Mouse (Mus musculus): ENCODE results near the gene Oser1. TPM values are rescaled to one million over a fixed set of nuclear protein-coding genes. Genes with fewer than 3 reads are reported as not detected.
A peak's percentile ranks its signal among the peaks of the same experiment; 100 is the strongest.

Oser1 gene
- total and polyA plus RNA-seq, 3 experiments = 29.0 to 44.9 (median 38.1) TPM

DNA sequence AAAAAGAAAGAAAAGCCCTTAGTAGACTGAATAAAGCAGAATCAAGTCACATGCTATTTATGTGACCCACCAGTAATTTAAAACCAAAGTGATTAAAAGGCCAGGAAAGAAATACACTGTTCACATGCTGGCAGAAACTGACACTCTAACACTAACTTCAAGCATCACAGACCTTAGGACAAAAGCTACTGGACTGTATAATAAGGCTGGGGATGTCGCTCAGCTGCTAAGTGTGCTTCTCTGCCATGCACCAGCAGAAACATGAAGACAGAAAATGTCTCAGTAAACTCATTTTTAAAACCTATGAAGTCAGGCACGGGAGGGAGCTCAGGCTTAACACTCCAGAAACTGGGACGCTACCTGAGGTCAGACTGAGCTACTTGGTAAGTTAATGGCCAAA is 14.3 kb downstream of the Oser1 start:
- in situ Hi-C loops (cut with MboI; ENCODE audit: low pct_ligation_motif_present, low pct_unique_long_range_greater_than_20kb, low sequenced_read_pairs) = loop anchor here (10.0 kb wide), 1 partner anchor 315 kb away; no protein-coding TSS in a partner anchor
- DNase-seq (ENCODE audit: extremely low read depth) = no peak
- Histone ChIP-seq H3K9ac (ENCODE audit: insufficient read depth, low read depth) (no peak overlapping the region), H3K4me3 (replicated peaks in 1 of 3; ENCODE audit: low read depth in 2 of 3, low read length in 2 of 3, poor library complexity in 1 of 3) (no peak overlapping the region), H3K79me2 (replicated peaks; ENCODE audit: control insufficient read depth, extremely low read depth, insufficient read depth, poor library complexity, severe bottlenecking) (peaks cover 5% of the 10 kb centered on the region; the same call in 1 of the 2 replicates), H3K9me3 (replicated peaks; ENCODE audit: low read length) (no peaks in the 10 kb centered on the region), H3K27ac (ENCODE audit: insufficient read depth, low read depth) (no peak overlapping the region), H3K4me1 (ENCODE audit: control insufficient read depth in 1 of 2, insufficient read depth in 2 of 2) (peaks cover 0 to 12% of the 10 kb centered on the region in 2 experiments; a peak in 2 of 4 replicates), H3K36me3 (replicated peaks in 1 of 2; ENCODE audit: control insufficient read depth in 1 of 2, insufficient read depth in 1 of 2, low read length in 1 of 2) (peaks cover 51 to 80% of the 10 kb centered on the region in 2 experiments), H3K27me3 (replicated peaks) (no peaks in the 10 kb centered on the region), H3K4me2 (ENCODE audit: insufficient read depth, low read depth, poor library complexity, severe bottlenecking) (no peak overlapping the region)
- TF ChIP-seq ZC3H11A (IDR thresholded peaks at IDR 0.05; ENCODE audit: low read depth, low read length) = no peak
- no peak for TF ChIP-seq EP300 (IDR thresholded peaks at IDR 0.05; ENCODE audit: low read length)
- dilution Hi-C loops (cut with MboI; ENCODE audit: extremely low pct_ligation_motif_present, extremely low pct_unique_long_range_greater_than_20kb, low sequenced_read_pairs) = no loop called here

- no peaks in the 10 kb centered on the region for H3K9me3 ChIP-seq (replicated peaks; ENCODE audit: low read length)
- H3K27ac ChIP-seq (ENCODE audit: insufficient read depth, low read depth) = no peak overlapping the region
These were observed 20.3 kb downstream of the Oser1 start for GRCm38 (mm10) chr2:163404037-163404815.

GRCm38 (mm10) chr2:163401221-163401620 is 23.3 kb downstream of the Oser1 start:
- H3K9me3 ChIP-seq (replicated peaks; ENCODE audit: low read length) = no peaks in the 10 kb centered on the region
- peaks cover 2 to 12% of the 10 kb centered on the region in 2 experiments for H3K36me3 ChIP-seq (replicated peaks in 1 of 2; ENCODE audit: control insufficient read depth in 1 of 2, insufficient read depth in 1 of 2, low read length in 1 of 2)
- no peak overlapping the region for H3K27ac ChIP-seq (ENCODE audit: insufficient read depth, low read depth)
- no peaks in the 10 kb centered on the region for H3K79me2 ChIP-seq (replicated peaks; ENCODE audit: control insufficient read depth, extremely low read depth, insufficient read depth, poor library complexity, severe bottlenecking)
- H3K27me3 ChIP-seq (replicated peaks) = peaks cover 25% of the 10 kb centered on the region
- H3K4me3 ChIP-seq (replicated peaks in 1 of 3; ENCODE audit: low read depth in 2 of 3, low read length in 2 of 3, poor library complexity in 1 of 3) = no peak overlapping the region
- in situ Hi-C loops (cut with MboI; ENCODE audit: low pct_ligation_motif_present, low pct_unique_long_range_greater_than_20kb, low sequenced_read_pairs) (no loop called here), dilution Hi-C loops (cut with MboI; ENCODE audit: extremely low pct_ligation_motif_present, extremely low pct_unique_long_range_greater_than_20kb, low sequenced_read_pairs) (no loop called here)
- H3K4me2 ChIP-seq (ENCODE audit: insufficient read depth, low read depth, poor library complexity, severe bottlenecking) = no peak overlapping the region
- DNase-seq (ENCODE audit: extremely low read depth) = peak; percentile 83
- no peak overlapping the region for H3K9ac ChIP-seq (ENCODE audit: insufficient read depth, low read depth)
- no peaks in the 10 kb centered on the region for H3K4me1 ChIP-seq (ENCODE audit: control insufficient read depth in 1 of 2, insufficient read depth in 2 of 2)
- peak; percentile 45; the same call in 1 of the 2 replicates for TF ChIP-seq MAFK (IDR thresholded peaks at IDR 0.05; ENCODE audit: insufficient replicate concordance, low read length)
- TF ChIP-seq USF1 (IDR thresholded peaks at IDR 0.05; ENCODE audit: low read depth, low read length) = no peak
- no peak for TF ChIP-seq POLR2AphosphoS2 (IDR thresholded peaks at IDR 0.05; ENCODE audit: low read depth, low read length)
- TF ChIP-seq TCF12 (IDR thresholded peaks at IDR 0.05; ENCODE audit: low read depth, low read length) = no peak
- no peak for TF ChIP-seq MAX (IDR thresholded peaks at IDR 0.05; ENCODE audit: low read length)
- no peak for TF ChIP-seq NRF1 (IDR thresholded peaks at IDR 0.05; ENCODE audit: low read depth, low read length)
- no peak for TF ChIP-seq CHD2 (IDR thresholded peaks at IDR 0.05; ENCODE audit: low read length)
- no peak for TF ChIP-seq ZKSCAN1 (IDR thresholded peaks at IDR 0.05; ENCODE audit: borderline replicate concordance, low read depth, low read length)
- no peak for TF ChIP-seq MAZ (IDR thresholded peaks at IDR 0.05; ENCODE audit: low read depth, low read length)
- TF ChIP-seq RAD21 (IDR thresholded peaks at IDR 0.05; ENCODE audit: low read depth, low read length) = peak; percentile 95
- TF ChIP-seq MYC (IDR thresholded peaks at IDR 0.05; ENCODE audit: low read depth, low read length) = no peak
- no peak for TF ChIP-seq GABPA (IDR thresholded peaks at IDR 0.05; ENCODE audit: insufficient replicate concordance, low read depth, low read length)
- TF ChIP-seq CHD1 (IDR thresholded peaks at IDR 0.05; ENCODE audit: low read depth, low read length) = no peak
- TF ChIP-seq POLR2A (IDR thresholded peaks at IDR 0.05; ENCODE audit: low read depth, low read length) = no peak
- TF ChIP-seq ZMIZ1 (IDR thresholded peaks at IDR 0.05; ENCODE audit: low read depth, low read length) = no peak
- TF ChIP-seq ETS1 (conservative IDR thresholded peaks at IDR 0.05; ENCODE audit: low read depth, low read length) = no peak
- peak; percentile 81; the same call in 1 of the 2 replicates for TF ChIP-seq NELFE (IDR thresholded peaks at IDR 0.05; ENCODE audit: low read depth, low read length)
- no peak for TF ChIP-seq EP300 (IDR thresholded peaks at IDR 0.05; ENCODE audit: low read length)
- TF ChIP-seq ZNF384 (IDR thresholded peaks at IDR 0.05; ENCODE audit: low read depth, low read length) = peak; percentile 66
- TF ChIP-seq KAT2A (IDR thresholded peaks at IDR 0.05; ENCODE audit: insufficient replicate concordance, low read length) = no peak
- no peak for TF ChIP-seq USF2 (conservative IDR thresholded peaks at IDR 0.05; ENCODE audit: low read depth, low read length)
- TF ChIP-seq TBP (conservative IDR thresholded peaks at IDR 0.05; ENCODE audit: low read depth, low read length) = no peak
- TF ChIP-seq ELF1 (IDR thresholded peaks at IDR 0.05; ENCODE audit: low read depth, low read length) = no peak

More at GRCm38 (mm10) chr2:163404037-163404815, 20.3 kb downstream of the Oser1 start:
- Histone ChIP-seq H3K4me1 (ENCODE audit: control insufficient read depth in 1 of 2, insufficient read depth in 2 of 2) (no peaks in the 10 kb centered on the region), H3K27me3 (replicated peaks) (peaks cover 5% of the 10 kb centered on the region), H3K4me2 (ENCODE audit: insufficient read depth, low read depth, poor library complexity, severe bottlenecking) (no peak overlapping the region), H3K79me2 (replicated peaks; ENCODE audit: control insufficient read depth, extremely low read depth, insufficient read depth, poor library complexity, severe bottlenecking) (no peaks in the 10 kb centered on the region), H3K36me3 (replicated peaks in 1 of 2; ENCODE audit: control insufficient read depth in 1 of 2, insufficient read depth in 1 of 2, low read length in 1 of 2) (peaks cover 22 to 34% of the 10 kb centered on the region in 2 experiments), H3K4me3 (replicated peaks in 1 of 3; ENCODE audit: low read depth in 2 of 3, low read length in 2 of 3, poor library complexity in 1 of 3) (no peak overlapping the region), H3K9ac (ENCODE audit: insufficient read depth, low read depth) (no peak overlapping the region)
- DNase-seq (ENCODE audit: extremely low read depth) = no peak
- dilution Hi-C loops (cut with MboI; ENCODE audit: extremely low pct_ligation_motif_present, extremely low pct_unique_long_range_greater_than_20kb, low sequenced_read_pairs) (no loop called here), in situ Hi-C loops (cut with MboI; ENCODE audit: low pct_ligation_motif_present, low pct_unique_long_range_greater_than_20kb, low sequenced_read_pairs) (no loop called here)
- 0 out of 2 replicates have a peak, but pooled peaks have one; percentile 27 for TF ChIP-seq ZMIZ1 (IDR thresholded peaks at IDR 0.05; ENCODE audit: low read depth, low read length)
- no peak for TF ChIP-seq BHLHE40 (IDR thresholded peaks at IDR 0.05; ENCODE audit: low read depth, low read length)
- TF ChIP-seq SMC3 (IDR thresholded peaks at IDR 0.05; ENCODE audit: low read depth, low read length) = no peak

Data from CH12.LX (cell line).